Comparison of ENCODE assay signal across 20 mouse cellular contexts in genomic region chr12:26785550-26785949, GRCm38 (mm10).
A peak's percentile ranks its signal among the peaks of the same experiment; 100 is the strongest.
DNase-seq lines count a peak whose midpoint lies in the region; ATAC-seq and TF ChIP-seq lines count a peak whose summit lies in the region.
"Had no signal": no experiment of that assay in that cellular context is flagged by ENCODE, and none has a peak within 500 bp of the region (broad histone marks: within the 10 kb centered on the region; RNA-seq: fewer than 3 reads in every experiment).

No protein-coding gene starts in this region.

- no peaks in the 10 kb centered on the region for H3K27me3 ChIP-seq in forebrain, embryonic 14.5 days (replicated peaks; ENCODE audit: control insufficient read depth, insufficient read depth, low read length)
- H3K27me3 ChIP-seq in forebrain, embryonic 12.5 days, result no peaks in the 10 kb centered on the region
- H3K27me3 ChIP-seq: CH12.LX; embryonic facial prominence, embryonic 12.5 days; heart, embryonic 15.5 days; Patski had no signal

- no peak for TF ChIP-seq CTCF in brain, embryonic 14.5 days (IDR thresholded peaks at IDR 0.05; ENCODE audit: borderline replicate concordance, extremely low read depth, insufficient read depth, insufficient read length)

- H3K9ac ChIP-seq in forebrain, embryonic 14.5 days (ENCODE audit: low read length), result no peak overlapping the region
- H3K9ac ChIP-seq in forebrain, embryonic 12.5 days, result no peak overlapping the region
- H3K9ac ChIP-seq: embryonic facial prominence, embryonic 12.5 days; heart, embryonic 15.5 days; hindbrain, embryonic 14.5 days had no signal

- peak; percentile 46; the same call in 1 of the 2 replicates for ATAC-seq in forebrain, embryonic 14.5 days
- no peak for ATAC-seq in forebrain, embryonic 12.5 days (ENCODE audit: low FRiP score)
- ATAC-seq: activated CD4-positive, CD25-positive, alpha-beta regulatory T cell, adult 4 months; intestine, embryonic 16.5 days; Patski had no signal

- no peaks in the 10 kb centered on the region for H3K36me3 ChIP-seq in forebrain, embryonic 14.5 days (ENCODE audit: control insufficient read depth, insufficient read depth, low read length)
- H3K36me3 ChIP-seq in forebrain, embryonic 12.5 days (replicated peaks), result no peaks in the 10 kb centered on the region
- H3K36me3 ChIP-seq: embryonic facial prominence, embryonic 12.5 days; heart, embryonic 15.5 days had no signal

- H3K4me3 ChIP-seq in forebrain, embryonic 14.5 days (ENCODE audit: low read depth, low read length), result no peak overlapping the region
- no peak overlapping the region for H3K4me3 ChIP-seq in forebrain, embryonic 12.5 days (replicated peaks)
- H3K4me3 ChIP-seq: embryonic facial prominence, embryonic 12.5 days; heart, embryonic 15.5 days had no signal

- no peak overlapping the region for H3K4me2 ChIP-seq in forebrain, embryonic 14.5 days (ENCODE audit: low read length)
- no peak overlapping the region for H3K4me2 ChIP-seq in forebrain, embryonic 12.5 days
- H3K4me2 ChIP-seq: embryonic facial prominence, embryonic 12.5 days; heart, embryonic 11.5 days; heart, embryonic 15.5 days; hindbrain, embryonic 14.5 days had no signal

- H3K4me1 ChIP-seq in forebrain, embryonic 14.5 days (ENCODE audit: control insufficient read depth, insufficient read depth, low read length), result no peaks in the 10 kb centered on the region; the same call in 1 of the 2 replicates
- 0 out of 2 replicates have a peak, but pooled peaks cover 2% of the 10 kb centered on the region for H3K4me1 ChIP-seq in forebrain, embryonic 12.5 days
- H3K4me1 ChIP-seq: embryonic facial prominence, embryonic 12.5 days had no signal

- TF ChIP-seq POLR2A in brain, embryonic 14.5 days (IDR thresholded peaks at IDR 0.05; ENCODE audit: borderline replicate concordance, extremely low read depth, insufficient read depth, insufficient read length, poor library complexity, severe bottlenecking), result no peak

- no peaks in the 10 kb centered on the region for H3K9me3 ChIP-seq in forebrain, embryonic 14.5 days (replicated peaks; ENCODE audit: control insufficient read depth, low read length)
- H3K9me3 ChIP-seq in forebrain, embryonic 12.5 days, result no peaks in the 10 kb centered on the region
- H3K9me3 ChIP-seq: embryonic facial prominence, embryonic 12.5 days; heart, embryonic 15.5 days had no signal

- no peak overlapping the region; the same call in 1 of the 2 replicates for H3K27ac ChIP-seq in forebrain, embryonic 14.5 days (ENCODE audit: low read depth, low read length)
- H3K27ac ChIP-seq in forebrain, embryonic 12.5 days, result no peak overlapping the region
- H3K27ac ChIP-seq: embryonic facial prominence, embryonic 12.5 days; heart, embryonic 15.5 days; hindbrain, embryonic 14.5 days had no signal

- WGBS in forebrain, embryonic 14.5 days, result 59% methylated on average over 2 of the region's 2 CpGs
- 74% methylated on average over 2 of the region's 2 CpGs for WGBS in forebrain, embryonic 12.5 days

- DNase-seq in forebrain, embryonic 14.5 days (ENCODE audit: low spot score), result peak; percentile 67
- peak; percentile 14 for DNase-seq in layer of hippocampus, adult 11-12 months (ENCODE audit: low spot score)
- DNase-seq in layer of hippocampus, adult 9-10 months (ENCODE audit: low spot score), result no peak
- peak; percentile 73 for DNase-seq in brain, embryonic 14.5 days (ENCODE audit: low read depth)
- DNase-seq in yolk sac, embryonic 10.5 days (ENCODE audit: low spot score), result no peak
- DNase-seq: adrenal gland, postnatal 14 days; cerebellum, adult 2 months; cerebellum, postnatal 14 days; gastrocnemius, postnatal 36 days; heart, adult 18-20 months; heart, postnatal 14 days had no signal

Comparison
In these comparisons a context has a peak if more than half of its experiments do, and no peak if none do; other contexts are left out.
1. DNase-seq: peak in forebrain, embryonic 14.5 days (single experiment), layer of hippocampus, adult 11-12 months (single experiment) and brain, embryonic 14.5 days (single experiment); none in layer of hippocampus, adult 9-10 months (single experiment) and yolk sac, embryonic 10.5 days (single experiment).